Mouse (Mus musculus) CH12.LX (cell line): ENCODE data around the gene Tmed5. TPM values are rescaled to one million over a fixed set of nuclear protein-coding genes. Genes with fewer than 3 reads are reported as not detected.

Experiments
- DNase-seq: peaks from one replicate; pipeline ENCODE4 v3.0.0-alpha.2; 2013; ENCODE audit errors: extremely low read depth
- H3K27ac ChIP-seq: 2 replicates; pipeline ENCODE4 v1.5.1; 2012; ENCODE audit warnings: low read depth, mild to moderate bottlenecking, control low read depth, moderate library complexity; ENCODE audit not compliant: insufficient read depth
- H3K27me3 ChIP-seq: replicated peaks from 2 replicates; pipeline ENCODE3; 2012; ENCODE audit warnings: inconsistent platforms
- H3K36me3 ChIP-seq, 2 experiments: replicated peaks in 1 of 2; 2 replicates each; pipeline versions ENCODE3 to v1.6.1; 2012; ENCODE audit warnings: inconsistent platforms in 1 of 2, low read length in 1 of 2, mild to moderate bottlenecking in 1 of 2, mixed read lengths in 1 of 2, moderate library complexity in 1 of 2; ENCODE audit not compliant: control insufficient read depth in 1 of 2, insufficient read depth in 1 of 2
- H3K4me1 ChIP-seq, 2 experiments: 2 replicates each; pipeline ENCODE4 v1.6.1; 2012; ENCODE audit warnings: inconsistent platforms in 1 of 2, moderate library complexity in 1 of 2; ENCODE audit not compliant: insufficient read depth in 2 of 2, control insufficient read depth in 1 of 2
- H3K4me2 ChIP-seq: 2 replicates; pipeline ENCODE4 v1.6.1; 2012; ENCODE audit warnings: low read depth, mild to moderate bottlenecking, control low read depth; ENCODE audit not compliant: poor library complexity, insufficient read depth, severe bottlenecking
- H3K4me3 ChIP-seq, 3 experiments: fragments of 150-350 bp in 1 of 3; sonication (generic) in 1 of 3; replicated peaks in 1 of 3; 2 replicates each; pipeline versions ENCODE3 to v1.5.1; 2011 to 2012; ENCODE audit warnings: low read depth in 2 of 3, low read length in 2 of 3, mild to moderate bottlenecking in 2 of 3, moderate library complexity in 2 of 3, control low read depth in 1 of 3, improper control_type of control experiment in 1 of 3, inconsistent platforms in 1 of 3, mixed read lengths in 1 of 3; ENCODE audit not compliant: poor library complexity in 1 of 3
- H3K79me2 ChIP-seq: replicated peaks from 2 replicates; pipeline ENCODE4 v1.6.1; 2012; ENCODE audit warnings: mild to moderate bottlenecking, moderate library complexity; ENCODE audit not compliant: control insufficient read depth, poor library complexity, insufficient read depth, severe bottlenecking; ENCODE audit errors: extremely low read depth
- H3K9ac ChIP-seq: 2 replicates; pipeline ENCODE4 v1.6.1; 2012; ENCODE audit warnings: low read depth, mild to moderate bottlenecking, control low read depth, moderate library complexity; ENCODE audit not compliant: insufficient read depth
- H3K9me3 ChIP-seq: replicated peaks from 2 replicates; pipeline ENCODE3; 2012; ENCODE audit warnings: low read length, inconsistent platforms, mixed read lengths
- BHLHE40 ChIP-seq: IDR thresholded peaks from 2 replicates; pipeline ENCODE4 v1.6.1; 2011; ENCODE audit warnings: mild to moderate bottlenecking, low read depth, low read length, improper control_type of control experiment
- CTCF ChIP-seq, 2 experiments: IDR thresholded peaks in 1 of 2; conservative IDR thresholded peaks in 1 of 2; 2 replicates each; pipeline ENCODE4 v1.5.1; 2011 to 2012; ENCODE audit warnings: low read depth in 2 of 2, low read length in 2 of 2, improper control_type of control experiment in 1 of 2, inconsistent platforms in 1 of 2, mild to moderate bottlenecking in 1 of 2, moderate library complexity in 1 of 2
- ELF1 ChIP-seq: IDR thresholded peaks from 2 replicates; pipeline ENCODE4 v1.6.1; 2014; ENCODE audit warnings: low read depth, mild to moderate bottlenecking, inconsistent platforms, low read length, improper control_type of control experiment
- IRF4 ChIP-seq: IDR thresholded peaks from 2 replicates; pipeline ENCODE4 v1.6.1; 2014; ENCODE audit warnings: low read depth, mild to moderate bottlenecking, inconsistent platforms, low read length, improper control_type of control experiment
- MAFK ChIP-seq: IDR thresholded peaks from 2 replicates; pipeline ENCODE4 v1.6.1; 2011; ENCODE audit warnings: low read length, improper control_type of control experiment; ENCODE audit not compliant: insufficient replicate concordance
- MAX ChIP-seq: IDR thresholded peaks from 2 replicates; pipeline ENCODE4 v1.6.1; 2011; ENCODE audit warnings: low read length, improper control_type of control experiment
- MEF2A ChIP-seq: IDR thresholded peaks from 2 replicates; pipeline ENCODE4 v1.6.1; 2014; ENCODE audit warnings: low read depth, mild to moderate bottlenecking, inconsistent platforms, low read length, improper control_type of control experiment, borderline replicate concordance
- MXI1 ChIP-seq: IDR thresholded peaks from 2 replicates; pipeline ENCODE4 v1.6.1; 2011; ENCODE audit warnings: mild to moderate bottlenecking, low read depth, low read length, improper control_type of control experiment
- MYC ChIP-seq: IDR thresholded peaks from 2 replicates; pipeline ENCODE4 v1.6.1; 2011; ENCODE audit warnings: low read depth, mild to moderate bottlenecking, improper control_type of control experiment, low read length
- NRF1 ChIP-seq: IDR thresholded peaks from 2 replicates; pipeline ENCODE4 v1.6.1; 2014; ENCODE audit warnings: low read depth, mild to moderate bottlenecking, inconsistent platforms, low read length, improper control_type of control experiment, moderate library complexity
- RCOR1 ChIP-seq: conservative IDR thresholded peaks from 2 replicates; pipeline ENCODE4 v1.6.1; 2012; ENCODE audit warnings: low read depth, mild to moderate bottlenecking, inconsistent platforms, low read length, improper control_type of control experiment
- SIN3A ChIP-seq: IDR thresholded peaks from 2 replicates; pipeline ENCODE4 v1.6.1; 2012; ENCODE audit warnings: low read length, improper control_type of control experiment, inconsistent platforms
- TBP ChIP-seq: conservative IDR thresholded peaks from 2 replicates; pipeline ENCODE4 v1.6.1; 2011; ENCODE audit warnings: low read depth, low read length, improper control_type of control experiment
- UBTF ChIP-seq: IDR thresholded peaks from 2 replicates; pipeline ENCODE4 v1.6.1; 2012; ENCODE audit warnings: low read depth, mild to moderate bottlenecking, inconsistent platforms, low read length, improper control_type of control experiment, moderate library complexity
- dilution Hi-C: fragments of 300-500 bp; cut with MboI; formaldehyde crosslinking; loops from 2 replicates; pipeline ENCODE4 v1.14.3; 2020; ENCODE audit warnings: low sequenced_read_pairs; ENCODE audit not compliant: extremely low pct_unique_long_range_greater_than_20kb, extremely low pct_ligation_motif_present
- in situ Hi-C: fragments of 300-500 bp; cut with MboI; formaldehyde crosslinking; loops from 3 replicates; pipeline ENCODE4 v1.14.3; 2019; ENCODE audit warnings: low sequenced_read_pairs, low pct_ligation_motif_present, low pct_unique_long_range_greater_than_20kb, mixed read lengths
- polyA plus RNA-seq: library from polyadenylated mRNA; unstranded; fragments of >175 nt; gene quantifications from 2 replicates; pipeline ENCODE4 v1.2.1, GENCODE M21; 2012; ENCODE audit warnings: low read depth; ENCODE audit not compliant: insufficient read length
- total RNA-seq, 2 experiments: library from RNA; depleted of rRNA; stranded (reverse); fragments of 300-350 nt in 1 of 2; fragments of >200 nt in 1 of 2; gene quantifications; 2 replicates each; pipeline ENCODE4 v1.2.3; 2012 to 2014

The Tmed5 gene
- total and polyA plus RNA-seq, 3 experiments = 60.2 to 122 (median 74.6) TPM

DNA sequence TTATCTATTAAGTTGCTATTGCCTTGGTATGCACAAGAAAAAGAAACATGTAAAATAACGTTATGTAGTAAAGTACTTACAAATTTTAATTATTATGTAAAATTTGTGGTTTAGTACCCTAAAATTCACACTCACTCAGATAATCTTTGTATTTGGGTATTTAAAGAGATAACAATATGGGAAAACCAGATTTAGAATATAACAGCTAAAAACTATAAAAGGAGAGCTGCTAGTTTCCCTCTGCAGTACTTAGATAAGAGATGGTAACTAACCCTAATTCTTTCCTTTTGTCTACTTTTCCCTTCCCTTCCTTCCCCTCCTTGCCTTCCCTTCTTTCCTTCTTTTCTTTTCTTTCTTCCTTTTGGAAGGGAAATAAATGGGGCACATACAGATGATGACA lies 20.2 kb upstream of the Tmed5 start (continued):
- no peak for TF ChIP-seq MEF2A

DNA sequence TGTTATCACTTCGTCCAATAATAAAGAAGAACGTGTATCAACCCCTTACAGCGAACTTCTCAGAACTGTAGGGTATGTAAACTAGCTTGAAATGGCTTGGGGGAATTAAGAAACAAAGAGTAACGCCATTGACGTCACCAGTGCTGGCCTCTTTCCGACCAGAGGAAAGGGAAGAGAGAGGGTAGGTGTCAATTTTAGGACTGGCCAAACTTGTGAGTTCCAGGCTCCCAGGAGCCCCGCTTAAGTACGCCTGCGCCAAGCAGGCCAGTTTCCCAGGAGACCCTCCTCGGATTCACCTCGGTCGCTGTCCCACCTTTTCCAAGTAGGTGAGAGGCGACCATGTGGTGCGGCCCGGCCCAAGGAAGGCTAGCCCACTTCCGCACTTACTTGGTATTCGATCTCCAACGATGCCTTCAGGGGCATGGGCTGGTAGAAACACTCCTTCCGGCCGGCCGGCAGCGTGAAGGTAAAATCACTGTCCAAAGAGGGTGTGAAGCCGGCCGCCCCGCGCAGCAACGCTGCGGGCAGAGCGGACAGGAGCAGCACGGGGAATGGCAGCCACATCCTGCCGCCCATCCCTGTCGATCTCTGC lies 475 bp downstream of the Tmed5 start:
- Histone ChIP-seq H3K79me2 (peaks cover 23% of the 10 kb centered on the region), H3K9me3 (no peaks in the 10 kb centered on the region), H3K36me3 (peaks cover 12 to 26% of the 10 kb centered on the region in 2 experiments), H3K9ac (peak overlapping the region; percentile 91), H3K4me2 (peak overlapping the region; percentile 48; the same call in 1 of the 2 replicates), H3K27me3 (no peaks in the 10 kb centered on the region), H3K27ac (peak overlapping the region; percentile 94), H3K4me3 (peak overlapping the region; percentile 80 to 99 (median 89)), H3K4me1 (peaks cover 0 to 19% of the 10 kb centered on the region in 2 experiments; a peak in 3 of 4 replicates)
- in situ Hi-C loops (no loop called here), dilution Hi-C loops (no loop called here)
- TF ChIP-seq MYC (peak; percentile 31; the same call in 1 of the 2 replicates), NRF1 (peak; percentile 35; the same call in 1 of the 2 replicates), MAX (0 out of 2 replicates have a peak, but pooled peaks have one; percentile 22), IRF4 (no peak), RCOR1 (no peak), BHLHE40 (0 out of 2 replicates have a peak, but pooled peaks have one; percentile 4), MXI1 (peak; percentile 50; the same call in 1 of the 2 replicates), MEF2A (no peak), TBP (0 out of 2 replicates have a peak, but pooled peaks have one; percentile 25), ELF1 (peak; percentile 64), SIN3A (0 out of 2 replicates have a peak, but pooled peaks have one; percentile 34)
- DNase-seq = peak; percentile 71

DNA sequence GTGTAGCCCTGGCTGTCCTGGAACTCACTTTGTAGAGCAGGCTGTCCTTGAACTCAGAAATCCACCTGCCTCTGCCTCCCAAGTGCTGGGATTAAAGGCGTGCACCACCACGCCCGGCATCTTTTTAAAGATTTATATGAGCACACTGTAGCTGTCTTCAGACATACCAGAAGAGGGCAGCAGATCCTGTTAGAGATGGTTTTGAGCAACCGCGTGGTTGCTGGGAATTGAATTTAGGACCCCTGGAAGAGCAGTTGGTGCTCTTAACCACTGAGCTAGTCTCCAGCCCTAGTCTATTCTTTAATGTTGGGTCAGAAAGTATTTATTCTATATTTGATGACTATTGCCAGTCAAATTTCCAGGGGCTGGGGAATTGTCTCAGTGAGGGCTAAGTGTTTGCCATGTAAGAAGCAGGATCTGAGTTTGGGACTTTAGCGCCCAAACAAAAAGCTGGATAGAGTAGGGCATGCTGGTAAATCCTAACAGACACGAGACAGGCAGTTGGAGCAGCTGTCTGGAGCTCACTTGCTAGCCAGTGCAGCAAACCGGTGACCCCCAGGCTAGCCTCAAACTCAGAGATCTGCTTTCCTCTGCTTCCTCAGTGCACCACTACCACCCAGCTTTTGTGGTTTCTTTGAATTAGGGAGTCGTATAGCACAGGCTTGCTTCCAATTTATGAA lies 12.1 kb downstream of the Tmed5 start:
- Histone ChIP-seq H3K9me3 (no peaks in the 10 kb centered on the region), H3K79me2 (no peaks in the 10 kb centered on the region)
- TF ChIP-seq CTCF (conservative IDR thresholded peaks at IDR 0.05 in 1 of 2, IDR thresholded peaks at IDR 0.05 in 1 of 2; ENCODE audit: low read depth in 2 of 2, low read length in 2 of 2) = peak in 1 of 2 experiments; percentile 16; a peak in 1 of 4 replicates
- TF ChIP-seq MAFK = no peak
- TF ChIP-seq UBTF = no peak
- TF ChIP-seq, all 38 proteins: peak for 1
- H3K4me3 ChIP-seq = no peak overlapping the region
- H3K9ac ChIP-seq = no peak overlapping the region
- no peaks in the 10 kb centered on the region for H3K27me3 ChIP-seq
- in situ Hi-C loops = no loop called here
- no peak overlapping the region for H3K27ac ChIP-seq
- dilution Hi-C loops = no loop called here
- peaks cover 0 to 7% of the 10 kb centered on the region in 2 experiments; a peak in 1 of 4 replicates for H3K4me1 ChIP-seq
- no peak for DNase-seq
- no peak overlapping the region for H3K4me2 ChIP-seq
- peaks cover 14 to 34% of the 10 kb centered on the region in 2 experiments for H3K36me3 ChIP-seq
